Mouse (Mus musculus) gastrocnemius, adult 8-10 months (tissue): ENCODE data around the gene Pcsk2. TPM values are rescaled to one million over a fixed set of nuclear protein-coding genes. Genes with fewer than 3 reads are reported as not detected.

Experiments used
- DNase-seq, 2 experiments: peaks; one replicate each; pipeline ENCODE4 v3.0.0; 2022; ENCODE audit warnings: low spot score in 2 of 2
- total RNA-seq, 4 experiments: library from RNA; stranded (reverse); gene quantifications; 2 replicates each; pipeline ENCODE4 v1.2.4; 2022

Pcsk2 gene
- total RNA-seq, result under 1 TPM in 2 of 4 experiments, not detected in 2; 0.05 to 0.07 TPM

- no peak for DNase-seq
Observed at GRCm38 (mm10) chr2:143545758-143546246, at the start of gene Pcsk2. TSS of gene Pcsk2 (plus strand) at chr2:143546156.

- no peak for DNase-seq
Observed at GRCm38 (mm10) chr2:143500845-143501244, 45.1 kb upstream of the Pcsk2 start.

DNA sequence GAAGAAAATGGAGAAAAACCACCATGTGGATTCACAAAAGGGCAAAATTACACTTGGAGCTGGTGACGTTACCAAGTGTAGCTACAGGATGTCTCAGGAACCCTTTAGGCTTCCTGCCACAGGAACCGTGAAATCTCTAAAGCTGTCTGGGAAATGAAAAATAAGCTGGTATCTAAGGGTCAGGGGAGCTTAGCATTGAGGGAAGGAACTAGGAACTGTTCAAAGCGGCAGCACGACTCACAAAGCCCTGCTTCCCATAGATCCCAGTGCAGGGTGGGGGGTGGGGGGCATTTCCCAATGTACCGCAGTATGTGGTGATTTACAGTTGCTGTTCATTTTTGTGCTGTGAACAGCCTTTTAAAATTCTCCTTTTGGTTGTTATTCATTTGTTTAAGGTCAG is 44.2 kb upstream of the Pcsk2 start:
- DNase-seq, result no peak

DNA sequence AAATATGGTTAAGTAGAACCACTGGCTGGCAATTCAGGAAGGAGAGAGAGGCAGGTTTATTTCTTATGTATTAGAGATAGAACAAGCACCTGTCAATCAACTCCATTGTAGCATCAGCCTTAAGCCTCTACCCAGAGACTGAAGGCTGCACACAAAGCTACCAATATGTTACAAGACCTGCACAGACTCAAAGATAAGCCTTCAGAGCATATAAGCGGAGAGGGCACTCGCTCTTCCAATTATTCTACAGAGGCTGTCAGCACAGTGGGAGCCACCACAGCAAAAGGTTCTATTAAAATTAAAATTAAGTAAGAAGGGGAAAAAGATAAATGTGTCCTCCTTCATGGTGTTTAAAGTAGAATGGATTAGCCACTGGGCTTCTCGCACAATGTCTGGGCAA is 43.8 kb upstream of the Pcsk2 start:
- no peak for DNase-seq

DNA sequence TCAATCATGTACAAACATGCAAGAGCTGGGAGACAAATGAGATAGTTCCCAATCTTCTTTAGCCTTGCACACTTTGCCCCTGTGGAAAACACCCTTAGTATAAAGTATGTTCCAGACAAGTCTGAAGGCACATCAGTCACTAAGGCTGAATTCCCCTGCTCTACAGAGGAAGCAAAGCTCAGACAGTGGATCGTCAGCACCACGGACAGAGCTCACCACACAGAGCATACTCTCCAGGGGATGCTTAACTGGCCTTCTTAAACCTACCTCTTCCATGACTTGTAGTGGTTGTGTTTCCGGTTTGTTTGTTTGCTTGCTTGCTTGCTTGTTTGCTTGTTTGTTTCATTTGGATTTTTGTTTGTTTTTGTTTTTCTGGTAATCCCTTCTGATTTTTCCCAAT is 9.5 kb upstream of the Pcsk2 start:
- no peak for DNase-seq

GRCm38 (mm10) chr2:143545299-143545751 is 631 bp upstream of the Pcsk2 start:
- no peak for DNase-seq

DNA sequence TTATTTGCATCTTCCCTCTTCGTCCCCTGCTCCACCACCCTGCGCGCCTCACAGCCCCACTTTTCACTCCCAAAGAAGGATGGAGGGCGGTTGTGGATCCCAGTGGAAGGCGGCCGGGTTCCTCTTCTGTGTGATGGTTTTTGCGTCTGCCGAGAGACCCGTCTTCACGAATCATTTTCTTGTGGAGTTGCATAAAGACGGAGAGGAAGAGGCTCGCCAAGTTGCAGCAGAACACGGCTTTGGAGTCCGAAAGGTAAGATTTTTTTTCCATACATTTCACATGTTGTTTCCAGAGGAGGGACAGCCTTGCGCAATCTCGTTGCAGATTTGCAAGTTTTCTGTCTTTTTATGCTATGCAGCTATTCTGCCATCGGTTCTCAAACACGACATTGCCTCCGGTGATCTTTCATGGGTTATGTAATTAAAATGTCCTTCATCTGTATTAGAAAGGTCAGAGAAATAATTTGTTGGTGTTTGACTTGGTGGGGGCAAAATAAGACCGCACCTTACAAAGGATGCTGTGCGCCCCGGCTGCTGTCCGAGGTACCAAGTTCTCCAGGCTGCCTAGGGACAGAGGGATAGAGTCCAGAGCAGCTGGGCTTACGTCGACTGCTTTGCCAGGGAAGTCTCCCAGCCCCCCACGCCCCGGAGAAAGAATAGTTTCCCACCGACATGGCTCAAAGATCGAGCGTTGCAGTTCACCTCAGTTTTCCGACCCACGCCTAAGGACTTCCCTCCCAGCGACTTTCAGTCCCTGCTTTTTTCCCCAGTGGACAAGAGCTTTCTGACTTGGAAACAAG is 656 bp downstream of the Pcsk2 start:
- no peak for DNase-seq

- no peak for DNase-seq
Observed at GRCm38 (mm10) chr2:143547251-143548090, 1.5 kb downstream of the Pcsk2 start.

DNA sequence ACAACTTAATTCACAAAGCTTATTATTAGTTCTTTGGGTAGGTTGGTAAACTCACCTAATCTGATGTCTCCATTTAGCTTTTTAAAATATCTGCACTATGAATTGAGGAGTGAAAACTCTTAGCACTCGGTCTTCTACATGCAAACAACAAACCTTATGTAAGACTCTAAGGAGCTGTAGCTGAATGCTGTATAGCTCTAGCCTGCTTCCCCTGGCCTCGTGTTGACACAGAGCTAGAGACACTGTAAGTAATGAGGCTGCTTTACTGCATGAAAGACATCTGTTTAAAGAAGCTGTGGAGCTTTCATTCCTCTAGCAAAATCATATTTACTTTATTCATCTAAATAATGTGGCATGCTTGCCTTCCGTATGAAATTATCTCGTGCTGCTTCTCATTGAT is 14.4 kb downstream of the Pcsk2 start:
- DNase-seq, result no peak

DNA sequence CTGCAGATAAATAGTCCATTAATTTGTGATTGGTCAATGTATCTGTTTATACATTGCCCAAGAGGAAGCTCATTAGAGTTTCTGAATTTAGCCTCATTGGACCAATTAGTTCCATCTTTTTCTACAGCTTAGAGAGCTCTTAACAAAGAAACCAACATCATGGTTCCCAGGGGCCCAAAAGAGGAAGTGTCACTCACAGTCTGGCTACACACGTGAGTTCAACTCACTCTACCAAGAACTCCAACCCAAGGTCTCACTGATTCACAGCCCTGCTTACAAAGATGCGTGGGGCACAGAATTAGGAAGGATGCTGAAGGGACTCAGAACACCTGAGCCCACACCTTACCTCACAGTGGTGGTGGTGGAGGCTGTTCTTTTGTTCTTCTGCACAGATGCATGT is 19.1 kb downstream of the Pcsk2 start:
- no peak for DNase-seq

GRCm38 (mm10) chr2:143565961-143566360 is 20.0 kb downstream of the Pcsk2 start:
- DNase-seq, result no peak

GRCm38 (mm10) chr2:143585341-143585740 is 39.4 kb downstream of the Pcsk2 start:
- DNase-seq, result no peak

- DNase-seq, result no peak
Observed at GRCm38 (mm10) chr2:143590398-143590797, 44.4 kb downstream of the Pcsk2 start.

- no peak for DNase-seq
Observed at GRCm38 (mm10) chr2:143603071-143603470, 57.1 kb downstream of the Pcsk2 start.

DNA sequence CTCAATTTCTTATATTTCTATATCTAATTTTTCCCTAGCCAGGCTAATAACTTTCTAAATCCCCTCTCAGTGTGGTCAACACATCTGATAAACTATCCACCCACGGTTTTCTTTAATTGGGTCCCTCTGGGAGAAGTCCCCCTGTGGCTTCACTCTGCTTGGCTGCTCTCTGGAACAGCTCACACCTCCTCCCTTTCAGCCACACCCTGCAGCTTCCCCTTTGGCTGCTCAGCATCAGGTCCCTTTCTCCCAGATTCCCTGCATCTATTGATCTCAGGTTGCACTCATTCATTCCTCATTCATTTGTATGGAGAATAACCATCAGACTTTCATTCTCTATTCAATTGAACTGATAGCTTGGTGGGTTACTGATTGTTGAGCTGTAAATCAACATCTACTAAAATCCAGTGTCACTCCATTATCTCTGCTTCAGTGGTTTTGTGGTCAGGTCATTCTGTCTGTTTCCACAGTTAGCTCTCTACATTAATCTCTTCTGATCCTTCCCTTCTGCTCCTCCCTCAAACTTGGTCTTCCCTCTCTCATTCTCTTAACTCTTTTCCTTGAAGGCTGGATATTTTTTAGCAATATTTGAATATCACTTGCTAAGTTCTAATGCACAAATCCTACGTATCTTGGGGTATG is 58.0 kb downstream of the Pcsk2 start:
- no peak for DNase-seq

- no peak for DNase-seq
Observed at GRCm38 (mm10) chr2:143610355-143611331, 64.7 kb downstream of the Pcsk2 start.

DNA sequence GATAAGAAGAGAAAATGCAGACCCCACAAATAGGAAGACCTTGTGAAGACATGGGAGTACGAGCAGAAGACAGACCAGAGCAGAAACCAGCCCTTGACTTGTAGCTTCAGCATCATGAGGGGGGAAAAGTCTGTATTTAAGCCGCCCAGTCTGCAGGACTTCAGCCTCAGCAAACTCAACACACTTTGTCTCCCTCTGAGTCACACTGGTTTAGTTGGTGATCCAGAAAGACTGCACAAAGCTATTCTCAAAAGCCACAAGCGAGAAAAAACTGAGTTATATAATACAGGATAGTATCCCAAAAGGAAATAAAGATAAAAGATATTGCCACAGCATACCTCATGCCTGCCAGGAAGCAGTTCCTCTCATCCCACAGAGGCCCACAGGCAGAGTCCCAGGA is 67.5 kb downstream of the Pcsk2 start:
- no peak for DNase-seq

DNA sequence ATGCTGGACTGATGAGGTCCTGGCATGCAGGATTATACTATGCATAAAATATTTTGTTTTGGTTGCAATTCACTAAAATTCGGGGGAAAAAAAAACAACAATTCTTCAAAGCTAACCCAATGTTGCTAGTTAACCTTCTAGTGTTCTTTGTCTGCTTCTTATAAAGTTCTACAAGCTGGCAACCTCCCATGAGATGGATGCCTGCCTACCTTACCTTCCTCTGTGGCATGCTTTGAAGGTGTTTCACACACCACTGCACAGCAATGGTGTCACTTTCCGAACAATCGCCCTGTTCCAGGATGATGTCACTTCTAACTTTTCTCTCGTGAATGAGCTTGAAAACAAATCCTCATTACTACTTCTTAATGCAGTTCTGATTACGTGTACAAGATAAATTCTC is 68.8 kb downstream of the Pcsk2 start:
- DNase-seq, result no peak

DNA sequence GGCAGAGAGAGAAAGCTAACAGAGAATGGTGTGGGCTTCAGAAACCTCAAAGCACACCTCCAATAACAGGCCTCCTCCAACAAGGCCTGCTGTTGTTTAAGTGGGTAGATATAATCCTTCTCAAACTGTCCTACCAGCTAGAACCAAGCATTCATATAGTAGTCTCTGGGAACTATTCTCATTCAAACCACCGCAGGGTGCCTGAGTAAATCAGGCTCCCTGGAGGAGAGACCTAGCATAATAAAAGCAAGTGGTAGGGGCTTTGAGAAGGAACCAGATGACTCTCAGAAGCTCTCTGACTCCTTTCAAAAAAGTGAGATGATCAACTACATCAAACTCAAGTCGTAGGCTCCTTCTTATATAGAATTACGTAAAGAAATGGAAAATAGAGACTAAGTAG is 75.0 kb downstream of the Pcsk2 start:
- no peak for DNase-seq

DNA sequence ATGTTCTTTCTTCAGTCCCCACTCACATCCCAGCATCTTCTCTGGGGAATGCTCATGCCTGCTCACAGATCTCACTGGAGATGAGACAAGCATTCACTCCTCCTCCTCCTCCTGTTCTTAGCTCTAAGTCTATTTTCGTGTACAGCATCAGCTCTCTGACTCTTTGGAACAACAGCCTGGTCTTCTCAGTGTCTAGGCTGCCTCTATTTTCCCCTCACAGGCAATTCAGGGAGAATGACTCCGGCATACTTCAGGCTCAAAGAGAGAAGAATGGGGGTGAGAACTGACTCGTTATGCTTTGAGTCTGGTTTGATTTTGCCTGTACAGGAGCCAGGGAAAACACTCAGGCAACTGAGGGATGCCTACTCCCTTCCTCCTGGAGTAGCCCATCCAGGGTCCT is 78.0 kb downstream of the Pcsk2 start:
- no peak for DNase-seq

GRCm38 (mm10) chr2:143643305-143643704 is 97.3 kb downstream of the Pcsk2 start:
- DNase-seq, result no peak
